Mouse (Mus musculus) heart, postnatal 36 days (tissue): Measurements from ENCODE around the gene Cdkal1. TPM values are rescaled to one million over a fixed set of nuclear protein-coding genes. Genes with fewer than 3 reads are reported as not detected.

Source experiments
- DNase-seq, 2 experiments: peaks; one replicate each; pipeline ENCODE4 v3.0.0; 2021 to 2022
- intact Hi-C: fragments of 180-260 bp; cut with DNase I; formaldehyde crosslinking; loops from one replicate; pipeline ENCODE4 v1.15.1; 2025
- total RNA-seq, 2 experiments: library from RNA; stranded (reverse); gene quantifications; 2 replicates each; pipeline ENCODE4 v1.2.3; 2021

The Cdkal1 gene
- total RNA-seq, 2 experiments from 2014 or later = 30.8 to 32.3 TPM

DNA sequence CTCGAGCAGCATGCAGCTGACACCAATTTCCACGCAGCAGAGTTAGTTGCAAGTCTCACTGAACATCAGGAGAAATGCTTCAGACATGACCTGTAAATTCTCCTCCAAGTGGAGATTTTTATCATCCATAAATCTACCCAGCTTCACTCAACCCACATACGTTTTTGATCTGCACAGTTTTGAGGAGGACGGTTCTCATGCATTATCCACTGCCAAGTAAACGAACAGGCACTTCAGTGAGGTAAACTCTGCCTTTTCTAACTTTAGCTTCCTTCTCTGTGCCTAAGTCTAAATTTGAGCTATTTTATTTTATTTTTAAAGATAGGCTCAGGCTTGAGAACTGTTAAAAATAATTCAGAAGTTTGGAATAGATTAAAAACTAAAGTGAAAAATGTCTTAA lies 394.7 kb downstream of the Cdkal1 start:
- no peak for DNase-seq
- intact Hi-C loops = no loop called here

DNA sequence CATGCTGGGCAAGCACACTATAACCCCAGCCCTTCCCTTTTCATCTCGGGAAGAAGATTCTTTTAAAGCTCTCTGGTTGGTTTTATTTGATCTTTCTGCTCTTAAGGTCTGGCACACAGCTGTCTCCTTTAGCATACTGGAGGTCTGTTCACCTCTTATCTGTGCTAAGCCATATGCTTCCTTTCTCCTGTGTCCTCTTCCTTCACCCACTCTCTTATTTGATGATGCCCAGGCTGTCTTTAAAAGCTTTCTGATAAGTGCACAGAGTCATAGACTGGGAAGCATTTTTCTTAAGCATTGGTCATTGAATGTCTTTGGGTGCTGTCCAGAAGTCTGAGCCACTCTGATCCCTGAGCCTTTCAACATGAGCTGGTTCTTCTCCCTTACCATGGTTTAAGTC lies 397.1 kb downstream of the Cdkal1 start:
- intact Hi-C loops = no loop called here
- no peak for DNase-seq

DNA sequence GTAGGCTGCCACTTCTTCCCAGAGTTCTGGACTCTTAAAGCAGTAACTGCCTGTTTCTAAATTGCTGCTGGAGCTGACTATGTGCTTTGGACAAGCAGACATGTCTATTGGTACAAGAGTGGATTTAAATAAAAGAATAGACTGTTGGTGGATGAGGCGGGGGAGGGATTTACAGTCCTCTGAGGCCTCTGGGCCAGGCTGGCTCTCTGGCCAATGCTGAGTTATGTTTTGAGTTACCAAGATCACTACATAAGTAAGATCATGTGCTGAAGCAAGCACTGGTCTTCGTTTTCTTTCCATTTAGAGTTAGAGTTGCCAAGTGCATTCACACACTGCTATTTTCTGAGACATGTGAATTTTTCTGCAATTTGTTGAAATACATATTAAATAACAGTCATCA lies 418.4 kb downstream of the Cdkal1 start:
- DNase-seq = no peak
- intact Hi-C loops = no loop called here

DNA sequence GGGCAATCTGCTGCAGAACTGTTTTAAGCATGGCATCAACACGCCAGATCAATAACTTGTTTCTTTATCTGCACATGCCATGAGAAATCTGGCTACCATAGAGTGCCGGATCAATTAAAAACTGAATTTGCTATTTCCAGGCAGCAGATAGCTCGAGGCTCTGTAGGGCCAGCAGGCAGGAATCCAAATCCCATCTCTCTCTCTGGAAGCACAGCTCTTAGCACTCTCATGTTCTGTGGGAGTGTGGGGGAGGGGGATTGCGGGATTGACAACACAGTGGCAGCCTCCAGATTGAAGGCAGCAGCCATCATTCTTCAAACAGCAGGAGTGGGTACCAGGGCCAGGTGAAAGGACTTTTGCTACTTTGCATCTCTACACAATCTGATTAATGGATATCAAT lies 420.7 kb downstream of the Cdkal1 start:
- no peak for DNase-seq
- intact Hi-C loops = no loop called here

DNA sequence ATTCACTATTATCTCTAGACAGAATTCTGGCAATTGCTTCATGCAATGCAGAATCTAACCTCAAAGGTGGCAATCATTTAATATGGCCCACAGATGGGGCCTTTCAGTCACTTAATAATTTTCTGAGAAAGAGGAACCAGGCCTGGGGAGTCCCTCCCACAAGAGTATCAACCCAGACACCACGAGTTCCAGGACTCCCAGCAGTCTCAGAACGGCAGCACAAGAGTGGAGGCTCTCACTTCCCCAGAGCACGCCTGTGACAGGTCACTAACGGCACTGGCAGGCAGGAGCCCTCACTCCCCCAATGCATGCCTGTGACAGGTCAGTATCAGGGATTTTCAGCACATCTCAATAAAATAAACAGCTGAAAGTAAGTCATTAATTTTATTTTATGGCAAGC lies 424.6 kb downstream of the Cdkal1 start:
- intact Hi-C loops = no loop called here
- no peak for DNase-seq

DNA sequence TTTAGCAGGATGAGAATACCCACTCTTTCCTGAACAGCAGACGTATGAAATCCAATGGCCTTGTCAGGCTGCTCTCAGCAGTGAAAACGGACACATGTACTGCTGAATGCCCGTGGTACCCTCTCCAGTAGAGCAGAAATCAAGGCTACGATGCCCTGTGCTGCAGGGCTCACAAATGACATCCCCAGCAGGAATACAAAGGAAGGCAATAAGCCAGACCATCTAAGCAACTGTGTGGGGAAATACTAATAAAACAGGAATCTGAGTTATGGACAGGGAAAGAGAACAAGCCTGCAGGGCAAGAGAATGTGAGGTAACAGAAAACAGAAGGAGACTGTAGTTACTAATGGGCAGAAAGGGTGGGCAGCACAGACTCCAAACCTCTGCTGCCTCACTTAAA lies 425.6 kb downstream of the Cdkal1 start:
- no peak for DNase-seq
- intact Hi-C loops = no loop called here

DNA sequence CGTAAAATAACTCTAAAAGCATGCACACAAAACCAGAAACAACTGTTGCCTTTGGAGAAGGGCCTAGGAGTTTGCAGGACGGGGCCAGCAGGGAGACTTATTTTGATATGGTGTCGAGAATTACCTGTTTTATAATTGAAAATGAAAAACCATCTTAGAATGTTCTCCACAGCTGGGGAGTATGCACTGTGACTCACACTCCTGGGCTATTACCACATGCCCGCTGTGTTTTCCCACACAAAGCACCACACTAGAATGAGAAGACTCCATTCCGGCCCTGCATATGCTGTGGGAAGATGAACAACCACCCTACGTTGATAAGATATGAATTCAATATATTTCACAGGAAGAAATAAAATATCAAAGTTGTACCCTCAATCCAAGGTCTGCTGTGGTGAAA lies 426.3 kb downstream of the Cdkal1 start:
- intact Hi-C loops = no loop called here
- no peak for DNase-seq

DNA sequence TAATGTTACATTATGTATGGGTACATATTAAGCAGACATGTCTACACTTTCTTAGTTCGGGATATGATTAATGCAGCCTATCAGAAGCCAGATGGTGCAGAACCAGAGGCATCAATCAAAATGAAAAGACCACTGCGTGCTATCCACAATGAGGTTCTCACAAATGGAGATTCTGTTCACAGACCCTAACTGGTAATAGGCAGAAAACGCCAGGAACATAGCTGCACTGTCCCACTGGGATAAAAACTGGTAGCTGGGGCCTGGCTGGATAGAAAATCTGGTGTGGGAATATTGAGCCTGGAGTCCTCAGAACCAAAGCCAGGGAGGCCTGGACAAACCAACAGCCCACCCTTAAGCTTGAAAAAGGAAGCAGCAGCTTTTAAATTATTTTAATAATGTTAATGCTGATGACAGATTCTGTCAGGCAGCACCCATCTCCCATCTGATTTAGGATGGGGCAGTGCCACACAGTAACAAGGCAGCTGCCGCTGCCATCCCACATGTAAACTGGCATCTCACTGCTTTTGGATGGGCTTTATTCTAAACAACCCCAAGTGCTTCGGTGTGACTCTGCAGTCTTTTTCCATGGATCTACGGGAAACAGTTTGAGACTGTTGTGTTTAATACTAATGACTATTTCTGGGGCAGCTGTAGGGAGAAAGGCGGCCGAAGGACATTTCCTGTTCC lies 438.9 kb downstream of the Cdkal1 start:
- intact Hi-C loops = loop anchor here (10.0 kb wide), 1 partner anchor 418 kb away; no protein-coding TSS in a partner anchor
- DNase-seq = peak in 1 of 2 experiments; percentile 9

DNA sequence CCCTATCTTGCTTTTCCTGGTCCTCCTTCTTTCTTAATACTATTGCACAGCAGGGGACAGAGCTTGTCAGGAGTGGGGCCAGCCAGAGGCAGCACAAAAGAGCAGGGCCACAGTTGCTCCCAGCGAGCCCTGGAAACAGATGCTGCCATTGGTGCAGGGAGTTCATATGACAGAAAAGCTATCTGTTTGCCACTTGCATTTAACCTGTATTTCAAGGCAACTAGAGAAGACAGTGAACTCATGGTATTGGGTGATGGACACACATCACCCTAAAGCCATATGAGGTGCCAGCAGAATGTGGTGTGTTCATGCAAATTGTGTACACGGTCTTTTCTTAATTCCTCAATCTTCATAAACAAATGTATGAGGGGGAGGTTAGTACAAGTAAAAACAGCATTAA lies 439.5 kb downstream of the Cdkal1 start:
- intact Hi-C loops = loop anchor here (10.0 kb wide), 1 partner anchor 419 kb away; no protein-coding TSS in a partner anchor
- DNase-seq = peak in 1 of 2 experiments; percentile 17

DNA sequence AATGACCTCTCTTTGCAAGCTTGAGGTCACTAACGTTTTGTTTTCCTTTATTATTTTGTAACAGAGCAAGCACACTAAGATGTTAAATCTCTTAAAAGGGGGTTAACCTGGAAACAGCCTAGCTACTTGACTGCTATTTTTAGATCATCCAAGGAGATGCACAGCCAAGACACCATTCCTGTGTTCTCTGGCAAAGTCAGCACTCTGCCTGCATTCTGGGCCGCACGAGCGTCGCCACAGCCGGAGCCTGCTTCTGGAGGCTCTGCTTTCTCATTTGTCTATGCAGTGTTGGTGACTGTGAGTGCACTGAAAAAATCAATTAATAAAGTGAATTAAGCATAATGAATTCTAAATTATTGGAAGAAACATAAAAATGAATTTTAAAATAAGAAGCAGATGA lies 440.6 kb downstream of the Cdkal1 start:
- intact Hi-C loops = loop anchor here (5.0 to 10.0 kb wide), 2 partner anchors 420 to 458 kb away; no protein-coding TSS in a partner anchor
- peak in 1 of 2 experiments; percentile 4 for DNase-seq

DNA sequence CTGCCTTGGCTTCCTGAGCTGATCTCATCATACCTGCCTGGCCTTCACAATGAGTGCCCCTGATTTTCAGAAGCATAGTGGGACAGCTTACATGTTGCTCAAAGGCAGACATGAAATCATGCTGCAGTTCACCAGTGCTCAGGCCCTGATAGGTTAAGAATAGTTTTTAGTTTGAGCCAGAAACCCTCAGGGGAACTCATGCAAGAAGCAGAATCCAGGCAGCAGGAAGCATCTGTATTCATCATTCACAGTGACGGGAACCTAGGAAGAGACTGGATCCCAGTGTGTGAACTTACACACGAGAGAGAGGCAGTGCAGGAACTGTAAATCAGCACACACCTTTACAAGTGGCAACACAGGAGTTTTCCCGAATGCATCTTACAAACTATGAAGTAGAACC lies 441.0 kb downstream of the Cdkal1 start:
- DNase-seq = peak; percentile 13 to 27
- intact Hi-C loops = loop anchor here (5.0 to 10.0 kb wide), 2 partner anchors 420 to 457 kb away; no protein-coding TSS in a partner anchor

DNA sequence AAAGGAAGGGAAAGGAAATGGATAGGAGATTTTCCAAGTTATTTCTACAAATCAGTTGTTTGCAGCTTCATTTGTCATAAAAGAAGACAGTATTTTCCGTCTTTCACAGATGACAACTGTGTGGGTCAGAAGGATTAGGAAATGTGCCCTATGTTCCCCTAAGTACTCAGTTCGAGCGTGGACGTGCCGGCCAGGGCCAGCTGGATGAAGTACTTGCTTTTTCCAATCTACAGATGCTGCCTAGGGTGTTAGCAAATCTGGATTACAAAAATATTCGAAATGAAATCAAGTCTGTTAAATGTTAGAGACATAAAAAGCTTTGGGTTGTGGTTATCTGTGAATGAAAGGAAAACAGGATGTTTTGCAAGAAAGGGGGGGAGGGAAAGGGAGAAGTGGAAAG lies 444.3 kb downstream of the Cdkal1 start:
- intact Hi-C loops = loop anchor here (5.0 to 10.0 kb wide), 2 partner anchors 424 to 454 kb away; no protein-coding TSS in a partner anchor
- peak in 1 of 2 experiments; percentile 13 for DNase-seq

DNA sequence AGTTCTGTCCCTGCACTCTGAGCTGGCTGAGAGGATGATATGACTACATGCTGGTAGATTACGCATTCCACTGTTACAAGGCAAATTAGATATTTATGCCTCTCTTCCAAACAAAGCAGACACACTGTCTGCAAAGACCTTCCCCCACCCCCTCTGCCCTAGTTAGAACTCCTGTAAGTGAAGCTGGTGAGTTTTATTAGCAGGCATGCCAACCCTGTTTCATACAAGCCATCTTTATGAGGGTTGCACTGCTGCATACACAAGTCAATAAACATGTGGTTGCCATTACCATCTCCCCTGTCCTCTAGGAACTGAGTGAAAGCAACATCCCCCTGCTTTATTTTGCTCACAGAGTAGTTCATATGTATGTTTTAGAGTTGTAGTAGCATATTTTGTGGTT lies 447.9 kb downstream of the Cdkal1 start:
- DNase-seq = no peak
- intact Hi-C loops = no loop called here

DNA sequence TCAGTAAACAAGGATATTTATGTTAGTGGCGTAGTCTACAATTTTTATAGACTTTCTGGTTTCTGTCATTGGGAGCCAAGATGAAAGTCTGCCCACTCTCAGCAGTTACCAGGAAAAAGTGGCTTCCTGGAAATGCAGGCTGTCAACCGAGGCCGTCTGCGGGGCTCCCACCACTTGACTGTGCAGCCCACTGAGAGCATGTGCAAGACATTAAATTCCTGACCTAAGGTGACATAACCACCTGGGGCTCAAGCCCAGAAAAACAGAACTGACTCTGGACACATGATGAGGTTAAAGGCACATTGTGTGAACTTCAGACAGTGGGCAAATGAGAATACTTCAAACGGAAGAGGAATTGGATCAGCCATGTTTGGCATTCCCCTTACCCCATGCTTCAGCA lies 450.2 kb downstream of the Cdkal1 start:
- intact Hi-C loops = no loop called here
- no peak for DNase-seq

DNA sequence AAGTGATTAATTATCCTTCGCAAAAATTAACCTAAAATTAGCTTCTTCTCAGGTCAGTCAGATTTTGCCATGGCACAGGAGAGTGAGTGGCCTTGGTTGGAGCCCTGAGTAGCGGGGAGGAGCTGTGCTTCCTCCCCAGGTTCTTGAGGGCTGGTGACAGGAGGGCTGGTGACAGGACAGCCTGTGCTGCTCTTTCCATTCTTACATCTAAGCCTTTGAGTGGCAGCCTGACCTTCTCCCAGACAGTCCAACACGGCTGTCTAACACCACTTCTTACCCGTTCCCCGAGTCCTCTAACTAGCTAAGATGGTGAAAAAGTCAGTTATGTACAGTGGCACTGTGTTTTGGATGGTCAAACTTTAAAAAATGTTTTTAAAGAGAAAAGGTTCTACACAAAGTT lies 452.3 kb downstream of the Cdkal1 start:
- intact Hi-C loops = no loop called here
- DNase-seq = no peak

DNA sequence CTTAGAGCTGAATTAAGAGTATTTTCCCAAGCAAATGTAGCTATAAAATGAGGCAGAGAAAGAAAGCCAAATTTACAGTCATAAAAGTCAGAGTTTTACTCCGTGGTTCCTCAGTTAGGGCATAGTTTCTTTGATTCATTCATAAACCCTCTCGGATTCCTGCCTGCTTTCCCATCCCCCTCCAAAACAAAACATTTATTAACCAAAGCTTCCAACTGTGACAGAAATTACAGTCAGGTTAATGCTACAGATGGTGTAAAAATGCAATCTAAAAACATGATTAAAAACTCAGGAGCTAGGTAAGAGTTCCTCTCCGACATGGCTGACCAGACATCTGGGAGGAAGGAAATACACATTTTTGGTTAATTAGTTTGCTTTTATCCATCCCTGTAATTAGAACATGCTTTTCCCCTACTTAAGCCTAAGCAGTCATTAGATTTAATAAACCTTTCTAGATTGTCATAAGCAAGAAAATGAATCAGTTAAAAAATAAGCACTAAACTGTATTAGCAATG lies 452.9 kb downstream of the Cdkal1 start:
- intact Hi-C loops = no loop called here
- DNase-seq = no peak

DNA sequence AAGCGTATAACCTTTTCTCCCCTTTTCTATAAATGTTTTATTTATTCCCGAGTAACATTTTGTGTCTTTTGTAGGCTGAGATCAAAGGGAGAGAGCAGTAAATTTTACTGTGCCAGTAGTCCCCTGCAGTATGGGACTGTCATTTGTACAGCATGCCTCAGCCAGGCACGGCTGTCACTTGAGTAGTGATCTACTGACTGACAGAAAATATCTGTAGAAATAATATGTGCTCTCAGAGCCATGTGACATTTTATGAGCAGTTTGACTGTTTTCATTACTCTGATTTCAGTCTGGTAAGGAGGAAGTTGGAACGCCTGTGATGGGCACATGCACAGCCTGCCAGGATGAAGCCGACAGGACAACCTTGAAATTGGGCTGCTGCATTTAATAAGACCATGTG lies 455.6 kb downstream of the Cdkal1 start:
- DNase-seq = no peak
- intact Hi-C loops = no loop called here

DNA sequence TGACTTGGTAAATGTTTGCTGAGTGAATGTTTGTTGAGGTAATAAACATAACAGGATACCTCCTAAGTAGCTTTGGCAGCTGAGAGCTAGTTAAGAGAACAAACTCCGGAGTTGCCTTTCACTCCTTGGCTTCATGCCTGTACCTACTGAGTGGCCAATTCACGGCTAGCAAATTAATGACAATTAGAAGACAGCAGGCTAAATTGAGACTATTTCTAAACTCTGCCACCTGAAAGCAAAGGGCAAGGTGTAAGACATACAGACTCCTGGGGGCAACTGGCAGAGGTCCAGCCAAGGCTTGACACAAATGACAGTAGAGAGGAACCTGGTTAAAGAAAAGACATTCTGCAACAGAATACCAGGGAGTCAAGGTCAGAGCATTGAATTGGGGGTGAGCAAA lies 457.0 kb downstream of the Cdkal1 start:
- no peak for DNase-seq
- intact Hi-C loops = no loop called here

DNA sequence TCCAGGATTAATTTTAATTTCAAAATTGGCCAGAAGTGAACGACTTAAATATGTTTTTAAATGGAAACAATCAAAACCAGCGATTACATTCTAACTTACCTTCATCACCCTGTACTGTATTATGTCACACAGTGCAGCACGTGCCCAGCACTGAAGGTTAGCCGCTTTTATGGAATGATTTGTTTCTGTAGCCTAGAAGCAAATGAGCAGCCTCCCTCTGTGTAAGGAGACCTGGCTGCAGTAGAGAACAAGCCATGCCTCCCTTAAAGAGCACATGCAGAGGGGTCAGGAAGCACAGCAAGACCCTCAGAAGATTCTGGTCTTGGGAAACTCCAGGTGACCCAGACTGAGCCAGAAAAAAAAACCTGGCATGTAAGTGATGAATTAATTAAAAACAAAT lies 459.8 kb downstream of the Cdkal1 start:
- no peak for DNase-seq
- intact Hi-C loops = no loop called here

DNA sequence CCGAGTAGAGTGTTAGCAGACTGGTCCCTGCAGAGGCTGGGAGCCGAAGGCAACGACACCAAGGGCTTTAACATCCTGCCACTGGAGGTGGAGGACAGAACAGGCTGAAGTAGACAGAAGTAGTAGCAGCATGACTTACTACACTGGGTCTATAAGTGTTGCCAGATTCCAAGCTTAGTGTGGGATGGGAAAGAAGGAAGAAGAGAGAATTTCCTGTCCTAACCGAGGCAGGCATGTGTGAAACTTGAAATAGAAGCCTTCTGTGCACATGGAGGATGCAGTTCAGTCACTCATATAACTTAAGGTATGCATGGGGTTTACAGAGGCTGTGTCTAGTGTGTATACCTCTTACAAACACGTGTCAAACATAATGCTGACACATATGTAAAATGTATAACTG lies 465.4 kb downstream of the Cdkal1 start:
- no peak for DNase-seq
- intact Hi-C loops = no loop called here

DNA sequence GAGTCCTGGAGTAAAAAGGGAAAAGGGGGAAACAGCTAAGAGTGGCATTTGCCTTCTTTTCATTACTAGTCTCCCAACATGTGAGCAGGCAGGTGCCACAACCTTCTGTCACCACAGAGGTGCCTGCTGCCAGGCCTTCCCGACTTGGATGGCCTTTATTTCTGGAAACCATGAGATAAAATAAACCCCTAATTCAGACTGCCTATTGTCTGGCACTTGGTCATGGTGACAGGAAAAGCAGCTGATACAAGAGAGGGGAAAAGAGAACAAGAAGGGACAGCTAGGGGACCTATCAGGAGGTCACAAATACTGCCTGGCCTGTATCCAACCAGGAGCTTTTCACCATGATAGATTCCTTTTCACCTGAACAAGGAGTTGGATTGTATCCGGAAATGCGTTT lies 466.6 kb downstream of the Cdkal1 start:
- intact Hi-C loops = no loop called here
- DNase-seq = no peak

DNA sequence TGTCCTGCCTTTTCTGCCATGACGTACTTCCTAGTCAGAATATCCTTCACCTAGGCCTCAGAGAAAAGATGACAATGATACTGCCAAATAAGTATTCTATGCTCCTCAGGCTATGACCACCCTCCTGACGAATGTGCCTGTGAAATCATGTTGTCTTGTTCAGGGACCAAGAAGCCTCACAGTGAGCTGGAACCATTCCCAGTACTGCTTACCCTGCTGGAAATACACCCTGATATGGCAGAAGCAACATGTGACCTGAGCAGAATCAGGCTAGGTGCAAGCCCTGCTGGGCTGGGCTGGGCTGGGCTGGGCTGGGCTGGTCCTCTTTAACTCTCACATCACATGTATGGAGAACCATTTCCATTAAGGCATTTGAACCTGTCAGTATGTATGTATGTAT lies 477.9 kb downstream of the Cdkal1 start:
- no peak for DNase-seq
- intact Hi-C loops = no loop called here

DNA sequence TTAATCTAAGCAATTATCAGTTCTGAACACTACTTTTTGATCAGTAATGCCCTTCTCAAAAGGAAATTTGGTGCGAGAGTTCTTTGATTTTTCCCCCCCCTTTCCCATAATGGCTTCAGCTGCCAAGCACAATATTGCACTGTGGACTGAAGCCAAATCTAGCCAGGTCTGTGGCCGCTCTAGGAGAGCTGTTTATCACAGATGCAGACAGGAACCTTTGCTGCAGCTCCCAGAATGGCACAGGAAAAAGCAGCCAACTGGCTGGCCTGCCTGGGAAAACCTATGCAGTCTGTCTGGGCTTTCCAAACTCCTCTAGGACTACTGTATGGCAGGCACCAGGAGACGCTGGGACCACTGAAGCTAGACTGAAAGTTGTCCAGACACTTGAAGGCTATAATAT lies 483.6 kb downstream of the Cdkal1 start:
- peak; percentile 21 for DNase-seq
- intact Hi-C loops = no loop called here
